Mouse (Mus musculus): ENCODE data around the gene Mt1. TPM values are rescaled to one million over a fixed set of nuclear protein-coding genes. Genes with fewer than 3 reads are reported as not detected.

Gene Mt1
- total and polyA plus RNA-seq, 3 experiments, result 1,659 to 5,354 (median 3,016) TPM

GRCm38 (mm10) chr8:94194591-94195223 lies 15.8 kb downstream of the Mt1 start:
- Histone ChIP-seq H3K4me1 (ENCODE audit: insufficient read depth, low read depth, low read length) (peaks cover 24% of the 10 kb centered on the region), H3K9me3 (replicated peaks) (no peaks in the 10 kb centered on the region), H3K4me3 (ENCODE audit: low read depth, low read length) (no peak overlapping the region), H3K27me3 (ENCODE audit: insufficient read depth, low read length) (peaks cover 4% of the 10 kb centered on the region; the same call in 1 of the 2 replicates), H3K36me3 (replicated peaks) (no peaks in the 10 kb centered on the region)
- ATAC-seq (ENCODE audit: extremely low read depth, insufficient number of reproducible peaks, low FRiP score, poor library complexity, severe bottlenecking) (no peak), DNase-seq (ENCODE audit: low spot score) (no peak)
- TF ChIP-seq POLR2AphosphoS5 (IDR thresholded peaks at IDR 0.05; ENCODE audit: insufficient replicate concordance, low read depth, low read length), result no peak
- no peak for TF ChIP-seq GATA2 (IDR thresholded peaks at IDR 0.05; ENCODE audit: borderline replicate concordance, low read depth, low read length)
- TF ChIP-seq GATA1 (IDR thresholded peaks at IDR 0.05; ENCODE audit: borderline replicate concordance, low read length), result no peak
- no peak for TF ChIP-seq CTCF (IDR thresholded peaks at IDR 0.05; ENCODE audit: low read depth, low read length)
- TF ChIP-seq TAL1 (conservative IDR thresholded peaks at IDR 0.05; ENCODE audit: low read depth, low read length), result no peak

GRCm38 (mm10) chr8:94199202-94199869 lies 20.5 kb downstream of the Mt1 start:
- Histone ChIP-seq H3K4me3 (ENCODE audit: low read depth, low read length) (no peak overlapping the region), H3K27me3 (ENCODE audit: insufficient read depth, low read length) (0 out of 2 replicates have a peak, but pooled peaks cover 3% of the 10 kb centered on the region)
- peak; percentile 54 for DNase-seq (ENCODE audit: low spot score)

GRCm38 (mm10) chr8:94204043-94204442 lies 25.2 kb downstream of the Mt1 start:
- no peaks in the 10 kb centered on the region for H3K9me3 ChIP-seq (replicated peaks)
- H3K36me3 ChIP-seq (replicated peaks), result no peaks in the 10 kb centered on the region
- ATAC-seq (ENCODE audit: extremely low read depth, insufficient number of reproducible peaks, low FRiP score, poor library complexity, severe bottlenecking) (no peak), DNase-seq (ENCODE audit: low spot score) (no peak)
- TF ChIP-seq TAL1 (conservative IDR thresholded peaks at IDR 0.05; ENCODE audit: low read depth, low read length), result no peak
- TF ChIP-seq GATA1 (IDR thresholded peaks at IDR 0.05; ENCODE audit: borderline replicate concordance, low read length), result no peak
- TF ChIP-seq GATA2 (IDR thresholded peaks at IDR 0.05; ENCODE audit: borderline replicate concordance, low read depth, low read length), result no peak
- no peak for TF ChIP-seq CTCF (IDR thresholded peaks at IDR 0.05; ENCODE audit: low read depth, low read length)
- no peak for TF ChIP-seq POLR2AphosphoS5 (IDR thresholded peaks at IDR 0.05; ENCODE audit: insufficient replicate concordance, low read depth, low read length)
- H3K4me1 ChIP-seq (ENCODE audit: insufficient read depth, low read depth, low read length), result peaks cover 3% of the 10 kb centered on the region; the same call in 1 of the 2 replicates
- H3K4me3 ChIP-seq (ENCODE audit: low read depth, low read length), result no peak overlapping the region
- H3K27me3 ChIP-seq (ENCODE audit: insufficient read depth, low read length), result peaks cover 15% of the 10 kb centered on the region

More at GRCm38 (mm10) chr8:94199202-94199869, 20.5 kb downstream of the Mt1 start:
- ATAC-seq (ENCODE audit: extremely low read depth, insufficient number of reproducible peaks, low FRiP score, poor library complexity, severe bottlenecking), result peak; percentile 22; the same call in 1 of the 2 replicates
- Histone ChIP-seq H3K4me1 (ENCODE audit: insufficient read depth, low read depth, low read length) (peaks cover 3% of the 10 kb centered on the region; the same call in 1 of the 2 replicates), H3K36me3 (replicated peaks) (no peaks in the 10 kb centered on the region), H3K9me3 (replicated peaks) (no peaks in the 10 kb centered on the region)
- TF ChIP-seq GATA1 (IDR thresholded peaks at IDR 0.05; ENCODE audit: borderline replicate concordance, low read length) (no peak), GATA2 (IDR thresholded peaks at IDR 0.05; ENCODE audit: borderline replicate concordance, low read depth, low read length) (no peak), TAL1 (conservative IDR thresholded peaks at IDR 0.05; ENCODE audit: low read depth, low read length) (no peak), CTCF (IDR thresholded peaks at IDR 0.05; ENCODE audit: low read depth, low read length) (peak; percentile 73)

GRCm38 (mm10) chr8:94205736-94206135 lies 26.9 kb downstream of the Mt1 start:
- Histone ChIP-seq H3K9me3 (replicated peaks) (no peaks in the 10 kb centered on the region), H3K4me1 (ENCODE audit: insufficient read depth, low read depth, low read length) (no peaks in the 10 kb centered on the region; the same call in 1 of the 2 replicates), H3K36me3 (replicated peaks) (no peaks in the 10 kb centered on the region), H3K27me3 (ENCODE audit: insufficient read depth, low read length) (peaks cover 21% of the 10 kb centered on the region), H3K4me3 (ENCODE audit: low read depth, low read length) (no peak overlapping the region)
- peak; percentile 71 for DNase-seq (ENCODE audit: low spot score)
- peak; percentile 87 for TF ChIP-seq CTCF (IDR thresholded peaks at IDR 0.05; ENCODE audit: low read depth, low read length)
- no peak for TF ChIP-seq POLR2AphosphoS5 (IDR thresholded peaks at IDR 0.05; ENCODE audit: insufficient replicate concordance, low read depth, low read length)
- ATAC-seq (ENCODE audit: extremely low read depth, insufficient number of reproducible peaks, low FRiP score, poor library complexity, severe bottlenecking), result peak; percentile 63

- no peak for DNase-seq (ENCODE audit: low spot score)
- TF ChIP-seq POLR2AphosphoS5 (IDR thresholded peaks at IDR 0.05; ENCODE audit: insufficient replicate concordance, low read depth, low read length), result no peak
- TF ChIP-seq CTCF (IDR thresholded peaks at IDR 0.05; ENCODE audit: low read depth, low read length), result no peak
- TF ChIP-seq TAL1 (conservative IDR thresholded peaks at IDR 0.05; ENCODE audit: low read depth, low read length), result no peak
- no peak for TF ChIP-seq GATA1 (IDR thresholded peaks at IDR 0.05; ENCODE audit: borderline replicate concordance, low read length)
- no peak for TF ChIP-seq GATA2 (IDR thresholded peaks at IDR 0.05; ENCODE audit: borderline replicate concordance, low read depth, low read length)
- peaks cover 21% of the 10 kb centered on the region for H3K27me3 ChIP-seq (ENCODE audit: insufficient read depth, low read length)
- no peaks in the 10 kb centered on the region; the same call in 1 of the 2 replicates for H3K4me1 ChIP-seq (ENCODE audit: insufficient read depth, low read depth, low read length)
- H3K4me3 ChIP-seq (ENCODE audit: low read depth, low read length), result no peak overlapping the region
- H3K9me3 ChIP-seq (replicated peaks), result no peaks in the 10 kb centered on the region
- no peaks in the 10 kb centered on the region for H3K36me3 ChIP-seq (replicated peaks)
- no peak for ATAC-seq (ENCODE audit: extremely low read depth, insufficient number of reproducible peaks, low FRiP score, poor library complexity, severe bottlenecking)
Measured at GRCm38 (mm10) chr8:94206256-94206655, 27.4 kb downstream of the Mt1 start.

- no peaks in the 10 kb centered on the region for H3K36me3 ChIP-seq (replicated peaks)
- no peaks in the 10 kb centered on the region; the same call in 1 of the 2 replicates for H3K4me1 ChIP-seq (ENCODE audit: insufficient read depth, low read depth, low read length)
- no peak for TF ChIP-seq TAL1 (conservative IDR thresholded peaks at IDR 0.05; ENCODE audit: low read depth, low read length)
- no peak for TF ChIP-seq CTCF (IDR thresholded peaks at IDR 0.05; ENCODE audit: low read depth, low read length)
- no peak for TF ChIP-seq POLR2AphosphoS5 (IDR thresholded peaks at IDR 0.05; ENCODE audit: insufficient replicate concordance, low read depth, low read length)
- no peak for TF ChIP-seq GATA1 (IDR thresholded peaks at IDR 0.05; ENCODE audit: borderline replicate concordance, low read length)
- no peak for TF ChIP-seq GATA2 (IDR thresholded peaks at IDR 0.05; ENCODE audit: borderline replicate concordance, low read depth, low read length)
- no peaks in the 10 kb centered on the region for H3K9me3 ChIP-seq (replicated peaks)
- DNase-seq (ENCODE audit: low spot score), result no peak
- H3K4me3 ChIP-seq (ENCODE audit: low read depth, low read length), result no peak overlapping the region
- peaks cover 21% of the 10 kb centered on the region for H3K27me3 ChIP-seq (ENCODE audit: insufficient read depth, low read length)
- ATAC-seq (ENCODE audit: extremely low read depth, insufficient number of reproducible peaks, low FRiP score, poor library complexity, severe bottlenecking), result no peak
Measured at GRCm38 (mm10) chr8:94207491-94207890, 28.6 kb downstream of the Mt1 start.

Measured in G1E (cell line).